Mouse (Mus musculus): ENCODE results near the gene Cluap1.

DNA sequence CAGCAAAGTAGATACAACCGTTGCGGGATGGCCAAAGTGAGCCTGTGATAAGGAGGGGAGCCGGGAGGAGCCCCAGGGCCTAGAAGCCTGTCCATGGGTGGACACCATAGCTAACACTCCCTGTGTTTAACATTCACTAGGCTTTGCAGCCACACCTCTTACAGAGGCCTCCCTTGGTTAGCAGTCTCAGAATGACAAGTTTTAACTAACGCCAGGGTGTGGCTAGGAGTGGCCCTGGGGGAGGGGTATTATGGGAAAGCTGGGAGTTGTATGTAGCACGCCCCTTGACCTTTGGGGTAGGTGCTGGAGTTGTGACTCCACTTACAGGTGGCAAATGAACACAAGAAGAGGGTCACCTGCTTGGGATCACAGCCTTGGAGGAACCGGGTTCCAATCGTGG is 67.1 kb downstream of the Cluap1 start:
- TF ChIP-seq POLR2A (IDR thresholded peaks at IDR 0.05; ENCODE audit: low read depth, low read length) (no peak), CTCF (IDR thresholded peaks at IDR 0.05; ENCODE audit: borderline replicate concordance, insufficient read depth, low read length) (no peak)
